Comparison of ENCODE assay signal across 21 mouse cellular contexts in genomic region chr6:116260481-116260880, GRCm38 (mm10). TPM values are rescaled to one million over a fixed set of nuclear protein-coding genes. Genes with fewer than 3 reads are reported as not detected.
DNase-seq lines count a peak whose midpoint lies in the region; ATAC-seq and TF ChIP-seq lines count a peak whose summit lies in the region.
"Had no signal": no experiment of that assay in that cellular context is flagged by ENCODE, and none has a peak within 500 bp of the region (broad histone marks: within the 10 kb centered on the region; RNA-seq: fewer than 3 reads in every experiment).

No protein-coding gene starts in this region.

- no peak for TF ChIP-seq POLR2A in liver, adult 2 months (IDR thresholded peaks at IDR 0.05; ENCODE audit: extremely low read depth, insufficient read depth, low read length)

- no peak overlapping the region; the same call in 1 of the 2 replicates for H3K9ac ChIP-seq in liver, adult 2 months (ENCODE audit: low read depth, low read length)
- H3K9ac ChIP-seq in liver, embryonic 16.5 days (ENCODE audit: low read depth, low read length): no peak overlapping the region
- H3K9ac ChIP-seq in liver, embryonic 11.5 days (ENCODE audit: low read depth, low read length): no peak overlapping the region
- no peak overlapping the region for H3K9ac ChIP-seq in hindbrain, embryonic 11.5 days (ENCODE audit: low read depth, low read length)
- H3K9ac ChIP-seq: embryonic facial prominence, embryonic 13.5 days; embryonic facial prominence, embryonic 15.5 days; forebrain, embryonic 12.5 days had no signal

- peaks cover 16% of the 10 kb centered on the region for H3K4me1 ChIP-seq in liver, adult 2 months (ENCODE audit: control insufficient read depth, insufficient read depth, low read length)
- H3K4me1 ChIP-seq in liver, embryonic 16.5 days (ENCODE audit: control insufficient read depth, low read depth, low read length): peaks cover 11% of the 10 kb centered on the region
- H3K4me1 ChIP-seq in liver, embryonic 11.5 days (replicated peaks; ENCODE audit: control insufficient read depth, insufficient read depth, low read length): no peaks in the 10 kb centered on the region; the same call in none of the 2 replicates
- no peaks in the 10 kb centered on the region for H3K4me1 ChIP-seq in hindbrain, embryonic 11.5 days (replicated peaks; ENCODE audit: control insufficient read depth, insufficient read depth, low read length)
- H3K4me1 ChIP-seq: embryonic facial prominence, embryonic 15.5 days had no signal

- H3K27ac ChIP-seq in liver, adult 2 months (replicated peaks; ENCODE audit: insufficient read depth, low read depth, low read length): peak overlapping the region; percentile 78
- peak overlapping the region; percentile 5; the same call in 1 of the 2 replicates for H3K27ac ChIP-seq in liver, embryonic 16.5 days (ENCODE audit: low read length)
- no peak overlapping the region for H3K27ac ChIP-seq in liver, embryonic 11.5 days (ENCODE audit: low read depth, low read length)
- H3K27ac ChIP-seq in hindbrain, embryonic 11.5 days (ENCODE audit: low read depth, low read length): no peak overlapping the region
- H3K27ac ChIP-seq: embryonic facial prominence, embryonic 13.5 days; embryonic facial prominence, embryonic 15.5 days; forebrain, embryonic 10.5 days; forebrain, embryonic 12.5 days had no signal

- 0 out of 2 replicates have a peak, but pooled peaks cover 3% of the 10 kb centered on the region for H3K79me2 ChIP-seq in liver, adult 2 months (ENCODE audit: control insufficient read depth, insufficient read depth, low read length)

- ATAC-seq in liver, embryonic 16.5 days (ENCODE audit: low read depth): peak; percentile 12; the same call in 1 of the 2 replicates
- no peak for ATAC-seq in liver, embryonic 11.5 days (replicated peaks; ENCODE audit: low FRiP score)
- ATAC-seq in hindbrain, embryonic 11.5 days (ENCODE audit: low FRiP score): no peak
- ATAC-seq: forebrain, embryonic 14.5 days; forebrain, embryonic 16.5 days had no signal

- no peak for TF ChIP-seq CTCF in liver, adult 2 months (IDR thresholded peaks at IDR 0.05; ENCODE audit: low read depth, low read length)

- peak; percentile 98 for DNase-seq in liver, adult 2 months (ENCODE audit: extremely low read depth, low read depth, low spot score)
- no peak for DNase-seq in liver
- no peak for DNase-seq in liver, embryonic 11.5 days (ENCODE audit: low spot score)
- no peak for DNase-seq in hindbrain, embryonic 11.5 days (ENCODE audit: low spot score)
- DNase-seq: adrenal gland, adult 2 months; adrenal gland, postnatal 10 days; adrenal gland, postnatal 25 days; cerebellum, adult 11 months; cerebellum, adult 8-10 months; cerebellum, adult 9-11 months; cerebellum, postnatal 14 days; cerebellum, postnatal 36 days; embryo, embryonic 11 days had no signal

- peaks cover 17% of the 10 kb centered on the region for H3K36me3 ChIP-seq in liver, adult 2 months (ENCODE audit: control insufficient read depth, insufficient read depth, low read length)
- peaks cover 3% of the 10 kb centered on the region; the same call in 1 of the 2 replicates for H3K36me3 ChIP-seq in liver, embryonic 16.5 days (ENCODE audit: control insufficient read depth, insufficient read depth)
- H3K36me3 ChIP-seq in liver, embryonic 11.5 days (ENCODE audit: control insufficient read depth, insufficient read depth, low read length): no peaks in the 10 kb centered on the region; the same call in 1 of the 2 replicates
- H3K36me3 ChIP-seq in hindbrain, embryonic 11.5 days (ENCODE audit: control insufficient read depth, insufficient read depth, low read length): no peaks in the 10 kb centered on the region

- WGBS in liver, adult 2 months: 27% methylated on average over 5 of the region's 5 CpGs
- WGBS in liver, embryonic 16.5 days (ENCODE audit: insufficient replicate concordance): 70% methylated on average over 5 of the region's 5 CpGs
- 88% methylated on average over 5 of the region's 5 CpGs for WGBS in liver, embryonic 11.5 days
- WGBS in hindbrain, embryonic 11.5 days: 95% methylated on average over 5 of the region's 5 CpGs

- no peak overlapping the region for H3K4me2 ChIP-seq in liver, embryonic 16.5 days (ENCODE audit: low read depth, low read length)
- H3K4me2 ChIP-seq in liver, embryonic 11.5 days: no peak overlapping the region
- no peak overlapping the region for H3K4me2 ChIP-seq in hindbrain, embryonic 11.5 days (replicated peaks; ENCODE audit: low read depth, low read length)
- H3K4me2 ChIP-seq: embryonic facial prominence, embryonic 13.5 days; embryonic facial prominence, embryonic 15.5 days; forebrain, embryonic 12.5 days had no signal

- H3K27me3 ChIP-seq in liver, adult 2 months (ENCODE audit: control insufficient read depth, insufficient read depth, low read length): no peaks in the 10 kb centered on the region
- no peaks in the 10 kb centered on the region for H3K27me3 ChIP-seq in liver, embryonic 16.5 days (ENCODE audit: control insufficient read depth, insufficient read depth, low read depth, low read length)
- H3K27me3 ChIP-seq in liver, embryonic 11.5 days (replicated peaks; ENCODE audit: control insufficient read depth, insufficient read depth, low read length): no peaks in the 10 kb centered on the region
- no peaks in the 10 kb centered on the region for H3K27me3 ChIP-seq in hindbrain, embryonic 11.5 days (ENCODE audit: control insufficient read depth, insufficient read depth, low read length)
- H3K27me3 ChIP-seq: embryonic facial prominence, embryonic 13.5 days; embryonic facial prominence, embryonic 15.5 days; forebrain, embryonic 12.5 days had no signal

- H3K4me3 ChIP-seq in liver, adult 2 months (ENCODE audit: insufficient read depth, low read depth, low read length): no peak overlapping the region
- H3K4me3 ChIP-seq in liver, embryonic 16.5 days (ENCODE audit: low read depth, low read length): no peak overlapping the region
- H3K4me3 ChIP-seq in liver, embryonic 11.5 days (ENCODE audit: low read depth, low read length): no peak overlapping the region
- no peak overlapping the region for H3K4me3 ChIP-seq in hindbrain, embryonic 11.5 days (ENCODE audit: low read depth, low read length)
- H3K4me3 ChIP-seq: embryonic facial prominence, embryonic 13.5 days; embryonic facial prominence, embryonic 15.5 days; erythroblast, embryonic 14.5 days; forebrain, embryonic 10.5 days; forebrain, embryonic 12.5 days had no signal

- H3K9me3 ChIP-seq in liver, embryonic 16.5 days (replicated peaks; ENCODE audit: control insufficient read depth, low read length): no peaks in the 10 kb centered on the region
- no peaks in the 10 kb centered on the region for H3K9me3 ChIP-seq in liver, embryonic 11.5 days (ENCODE audit: control insufficient read depth, low read length)
- H3K9me3 ChIP-seq in hindbrain, embryonic 11.5 days (ENCODE audit: control insufficient read depth, low read length): no peaks in the 10 kb centered on the region
- H3K9me3 ChIP-seq: embryonic facial prominence, embryonic 13.5 days; embryonic facial prominence, embryonic 15.5 days; forebrain, embryonic 10.5 days; forebrain, embryonic 12.5 days had no signal

RNA-seq across cellular contexts. Expression of gene Zfand4, which starts 3.5 kb away (rescaled TPM):
- 25.6 and 28.0 TPM in 2 replicates for total RNA-seq in liver, adult 2 months (2014; rRNA removed)
- 3.1 and 4.0 TPM in 2 replicates for polyA plus RNA-seq in liver, adult 2 months (2012; rRNA removed)
- 4.9 and 5.4 TPM in 2 replicates for polyA plus RNA-seq in liver, embryonic 16.5 days (2015; fragmentation: Nextera tagmentation; extraction: Ambion mirVana)
- polyA plus RNA-seq in liver, embryonic 11.5 days (2014; fragmentation: Nextera tagmentation; extraction: Ambion mirVana): 7.3 and 7.9 TPM in 2 replicates
- 8.1 and 9.4 TPM in 2 replicates for polyA plus RNA-seq in hindbrain, embryonic 11.5 days (2014; fragmentation: Nextera tagmentation; extraction: Ambion mirVana)

RNA-seq across cellular contexts. Expression of gene Washc2, which starts 52.6 kb away (rescaled TPM):
- 38.5 and 46.5 TPM in 2 replicates for total RNA-seq in liver, adult 2 months (2014; rRNA removed)
- 29.6 and 32.7 TPM in 2 replicates for polyA plus RNA-seq in liver, adult 2 months (2012; rRNA removed)
- 12.9 and 13.2 TPM in 2 replicates for polyA plus RNA-seq in liver, embryonic 16.5 days (2015; fragmentation: Nextera tagmentation; extraction: Ambion mirVana)
- 30.1 and 31.8 TPM in 2 replicates for polyA plus RNA-seq in liver, embryonic 11.5 days (2014; fragmentation: Nextera tagmentation; extraction: Ambion mirVana)
- 58.8 and 62.7 TPM in 2 replicates for polyA plus RNA-seq in hindbrain, embryonic 11.5 days (2014; fragmentation: Nextera tagmentation; extraction: Ambion mirVana)

Comparison
In these comparisons a context has a peak if more than half of its experiments do, and no peak if none do; other contexts are left out.
1. H3K27ac ChIP-seq: peak in liver, adult 2 months (single experiment) and liver, embryonic 16.5 days (single experiment); none in liver, embryonic 11.5 days (single experiment) and hindbrain, embryonic 11.5 days (single experiment).